Mouse (Mus musculus): ENCODE measurements at regions not wholly inside any gene's neighbourhood (a gene's known extent, or its start where the extent isn't known, plus 50 kb on each side); places are given as distances from the start of the nearest gene placed in this dataset.

- 40% methylated on average over 1 of the region's 1 CpGs for WGBS
- no peak overlapping the region for H3K4me3 ChIP-seq
- no peaks in the 10 kb centered on the region for H3K9me3 ChIP-seq
- 0 out of 2 replicates have a peak, but pooled peaks have one; percentile 51 for ATAC-seq (replicated peaks)
- no peak overlapping the region for H3K9ac ChIP-seq (replicated peaks)
- no peaks in the 10 kb centered on the region for H3K4me1 ChIP-seq
- no peak overlapping the region for H3K4me2 ChIP-seq (replicated peaks)
- H3K27ac ChIP-seq (replicated peaks), result no peak overlapping the region
- no peaks in the 10 kb centered on the region for H3K27me3 ChIP-seq
- no peaks in the 10 kb centered on the region for H3K36me3 ChIP-seq
Measured at GRCm38 (mm10) chr5:70501385-70501784, 341.0 kb downstream of the Gabrg1 start.

GRCm38 (mm10) chr5:70476076-70476475 is 366.3 kb downstream of the Gabrg1 start:
- H3K9ac ChIP-seq (replicated peaks), result no peak overlapping the region
- WGBS, result 81% methylated on average over 4 of the region's 4 CpGs
- ATAC-seq (replicated peaks), result no peak

DNA sequence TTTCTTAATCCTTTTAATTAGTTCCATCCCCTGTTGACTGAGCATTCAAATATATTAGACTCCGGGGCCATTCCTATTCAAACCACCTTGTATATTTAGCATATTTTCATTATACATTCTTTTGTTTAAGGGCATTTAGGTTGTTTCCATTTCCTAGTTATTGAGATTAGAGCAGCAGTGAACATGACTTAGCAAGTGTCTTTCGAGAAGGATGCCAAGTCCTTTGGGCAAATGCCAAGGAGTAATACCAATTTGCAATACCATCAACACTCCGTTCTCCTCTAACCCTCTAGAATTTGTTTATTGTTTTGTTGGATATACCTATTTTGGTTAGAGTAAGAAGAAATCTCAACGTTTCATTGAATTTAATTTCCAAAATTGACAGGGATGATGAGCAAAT is 407.8 kb downstream of the Gabrg1 start:
- no peak overlapping the region for H3K4me2 ChIP-seq (replicated peaks)
- H3K36me3 ChIP-seq, result no peaks in the 10 kb centered on the region
- H3K4me1 ChIP-seq, result no peaks in the 10 kb centered on the region
- H3K9me3 ChIP-seq, result no peaks in the 10 kb centered on the region
- no peak for ATAC-seq (replicated peaks)
- H3K9ac ChIP-seq (replicated peaks), result no peak overlapping the region
- no peak overlapping the region for H3K4me3 ChIP-seq
- no peaks in the 10 kb centered on the region for H3K27me3 ChIP-seq
- WGBS, result 55% methylated on average over 4 of the region's 4 CpGs
- H3K27ac ChIP-seq (replicated peaks), result no peak overlapping the region

More at GRCm38 (mm10) chr5:70476076-70476475, 366.3 kb downstream of the Gabrg1 start:
- Histone ChIP-seq H3K4me3 (no peak overlapping the region), H3K36me3 (no peaks in the 10 kb centered on the region), H3K27ac (replicated peaks) (no peak overlapping the region), H3K4me2 (replicated peaks) (no peak overlapping the region), H3K4me1 (no peaks in the 10 kb centered on the region), H3K27me3 (no peaks in the 10 kb centered on the region), H3K9me3 (no peaks in the 10 kb centered on the region)

DNA sequence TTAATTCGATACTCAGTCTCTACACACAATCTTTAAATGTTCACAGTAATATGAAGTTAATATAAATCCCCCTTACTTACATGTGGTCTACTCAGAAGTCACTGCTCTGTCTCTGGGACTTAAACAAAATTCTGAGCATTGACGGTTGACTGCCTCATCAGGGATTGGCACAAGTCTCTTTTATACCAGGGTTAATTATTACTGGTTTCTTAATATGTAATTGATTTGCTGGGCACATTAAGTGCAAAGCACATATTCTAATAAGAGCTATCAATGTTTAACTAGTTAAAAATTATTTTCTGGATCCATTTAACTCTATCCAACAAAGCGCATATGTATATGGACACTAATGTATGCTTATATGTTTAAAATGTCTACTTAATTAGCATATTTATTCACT is 441.9 kb downstream of the Gabrg1 start:
- no peak overlapping the region for H3K9ac ChIP-seq (replicated peaks)
- ATAC-seq (replicated peaks), result no peak
- H3K4me1 ChIP-seq, result no peaks in the 10 kb centered on the region
- H3K9me3 ChIP-seq, result no peaks in the 10 kb centered on the region
- no peaks in the 10 kb centered on the region for H3K27me3 ChIP-seq
- no peaks in the 10 kb centered on the region for H3K36me3 ChIP-seq
- H3K4me2 ChIP-seq (replicated peaks), result no peak overlapping the region
- no peak overlapping the region for H3K4me3 ChIP-seq
- H3K27ac ChIP-seq (replicated peaks), result no peak overlapping the region
- WGBS, result 93% methylated on average over 3 of the region's 3 CpGs

GRCm38 (mm10) chr5:70389926-70390325 is 452.5 kb downstream of the Gabrg1 start:
- Histone ChIP-seq H3K27me3 (no peaks in the 10 kb centered on the region), H3K4me2 (replicated peaks) (no peak overlapping the region), H3K9me3 (no peaks in the 10 kb centered on the region), H3K4me3 (no peak overlapping the region), H3K4me1 (no peaks in the 10 kb centered on the region), H3K9ac (replicated peaks) (no peak overlapping the region), H3K27ac (replicated peaks) (no peak overlapping the region), H3K36me3 (no peaks in the 10 kb centered on the region)
- WGBS, result 78% methylated on average over 2 of the region's 2 CpGs
- ATAC-seq (replicated peaks), result no peak

DNA sequence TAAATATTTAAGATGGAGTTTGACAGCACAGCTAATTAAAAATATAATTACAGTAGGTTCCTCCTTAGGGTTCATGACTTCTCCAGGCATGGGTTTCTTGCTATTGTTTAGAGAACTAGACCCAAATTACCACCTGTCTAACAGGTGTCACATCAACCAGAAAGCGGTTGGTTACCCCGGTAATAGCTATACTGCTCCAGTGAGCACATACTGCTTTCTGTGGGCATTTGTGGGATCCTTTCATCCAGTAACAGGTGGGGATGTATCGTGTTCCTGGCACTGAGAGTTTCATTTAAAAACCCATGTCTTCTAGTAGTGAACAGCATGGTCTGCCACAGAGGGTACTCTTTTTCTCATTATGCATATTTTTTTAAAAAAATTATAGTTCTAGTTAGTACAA is 455.1 kb downstream of the Gabrg1 start:
- no peak overlapping the region for H3K9ac ChIP-seq (replicated peaks)
- no peak overlapping the region for H3K27ac ChIP-seq (replicated peaks)
- H3K4me3 ChIP-seq, result no peak overlapping the region
- no peaks in the 10 kb centered on the region for H3K27me3 ChIP-seq
- H3K9me3 ChIP-seq, result no peaks in the 10 kb centered on the region
- H3K36me3 ChIP-seq, result no peaks in the 10 kb centered on the region
- H3K4me1 ChIP-seq, result no peaks in the 10 kb centered on the region
- 92% methylated on average over 3 of the region's 3 CpGs for WGBS
- H3K4me2 ChIP-seq (replicated peaks), result no peak overlapping the region
- no peak for ATAC-seq (replicated peaks)

Measured in forebrain, embryonic 15.5 days (tissue).